Mouse (Mus musculus): Measurements from ENCODE around the gene Ano1. TPM values are rescaled to one million over a fixed set of nuclear protein-coding genes. Genes with fewer than 3 reads are reported as not detected.

Gene Ano1
- polyA plus RNA-seq (2015; fragmentation: Nextera tagmentation; extraction: Ambion mirVana) = 5.0 and 5.5 TPM in 2 replicates

GRCm38 (mm10) chr7:144751833-144752232 lies at the start of gene Ano1:
Gene Ano1 (minus strand): TSS chr7:144751974.

GRCm38 (mm10) chr7:144582284-144582980 lies 169.3 kb downstream of the Ano1 start, which contains the start of gene Fadd:
Gene Fadd (minus strand): TSS chr7:144582463.

GRCm38 (mm10) chr7:144553237-144554122 lies 198.3 kb downstream of the Ano1 start, which contains the start of gene Ppfia1:
Gene Ppfia1 (minus strand): TSS chr7:144553729.

Other genes starting within 250 kb of the Ano1 start
- gene Ppfia1, start 198.2 kb downstream of the Ano1 start, polyA plus RNA-seq (2015; fragmentation: Nextera tagmentation; extraction: Ambion mirVana) = 18.0 and 18.8 TPM in 2 replicates
- gene Fadd, start 169.5 kb downstream of the Ano1 start, polyA plus RNA-seq (2015; fragmentation: Nextera tagmentation; extraction: Ambion mirVana) = 6.1 and 6.4 TPM in 2 replicates
- 0.14 and 0.16 TPM in 2 replicates for gene Fgf3, start 86.1 kb upstream of the Ano1 start, polyA plus RNA-seq (2015; fragmentation: Nextera tagmentation; extraction: Ambion mirVana)
- not detected in 2 replicates for gene Fgf4, start 95.4 kb upstream of the Ano1 start, polyA plus RNA-seq (2015; fragmentation: Nextera tagmentation; extraction: Ambion mirVana)
- gene Fgf15, start 144.6 kb upstream of the Ano1 start, polyA plus RNA-seq (2015; fragmentation: Nextera tagmentation; extraction: Ambion mirVana) = not detected in 2 replicates
- 13.4 and 14.6 TPM in 2 replicates for gene LTO1, start 163.1 kb upstream of the Ano1 start, polyA plus RNA-seq (2015; fragmentation: Nextera tagmentation; extraction: Ambion mirVana)
- gene Ccnd1, start 188.0 kb upstream of the Ano1 start, polyA plus RNA-seq (2015; fragmentation: Nextera tagmentation; extraction: Ambion mirVana) = 14.4 and 16.5 TPM in 2 replicates